Mouse (Mus musculus) gastrocnemius, adult 8-10 months (tissue): ENCODE measurements around the gene Bax. TPM values are rescaled to one million over a fixed set of nuclear protein-coding genes. Genes with fewer than 3 reads are reported as not detected.
A peak's percentile ranks its signal among the peaks of the same experiment; 100 is the strongest.

Experiments used
- DNase-seq, 2 experiments: peaks; one replicate each; pipeline ENCODE4 v3.0.0; 2022; ENCODE audit warnings: low spot score in 2 of 2
- microRNA-seq: library from miRNA; unstranded; fragments of <30 nt; microRNA quantifications from one replicate; pipeline ENCODE4 v1.2.0, GENCODE M21; 2022
- total RNA-seq, 4 experiments: library from RNA; stranded (reverse); gene quantifications; 2 replicates each; pipeline ENCODE4 v1.2.4; 2022

Bax gene
- total RNA-seq, 4 experiments from 2014 or later = 14.5 to 17.8 (median 15.3) TPM

DNA sequence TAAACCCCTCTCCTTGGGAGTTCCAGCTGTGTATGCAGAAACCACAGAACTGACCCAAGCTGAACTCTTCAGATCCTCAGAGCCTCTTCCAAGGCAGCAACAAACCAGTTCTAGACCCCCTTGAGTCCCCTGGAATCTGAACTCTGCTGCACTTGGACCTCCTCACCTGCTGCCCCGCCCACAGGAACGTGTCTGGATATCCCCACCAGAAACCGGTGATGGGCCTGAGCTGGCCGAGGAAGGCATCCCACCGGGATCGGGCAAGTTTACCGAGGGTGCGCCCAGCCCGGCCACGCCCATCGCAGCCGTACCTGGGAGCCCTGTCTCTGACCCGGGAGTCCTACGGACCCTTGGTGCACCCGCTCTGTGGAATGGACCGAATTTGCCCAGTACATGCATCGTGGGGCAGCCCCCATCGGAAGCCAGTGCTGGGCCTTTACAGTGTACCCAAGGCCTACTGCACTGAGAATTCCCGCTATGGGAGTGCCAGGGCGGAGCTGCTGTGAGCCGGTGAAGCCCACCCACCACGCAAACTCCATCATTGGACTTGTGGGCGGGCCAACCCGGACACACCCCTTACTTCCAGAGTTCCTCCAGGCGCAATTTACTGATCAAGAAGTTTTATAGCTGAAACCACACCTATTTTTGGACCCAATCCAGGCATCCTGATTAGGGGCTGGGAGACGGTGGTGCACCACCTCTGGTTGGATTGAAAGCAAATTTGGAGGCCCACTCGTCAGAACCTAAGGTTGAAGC, 46.7 kb downstream of the Bax start:
- no peak for DNase-seq

DNA sequence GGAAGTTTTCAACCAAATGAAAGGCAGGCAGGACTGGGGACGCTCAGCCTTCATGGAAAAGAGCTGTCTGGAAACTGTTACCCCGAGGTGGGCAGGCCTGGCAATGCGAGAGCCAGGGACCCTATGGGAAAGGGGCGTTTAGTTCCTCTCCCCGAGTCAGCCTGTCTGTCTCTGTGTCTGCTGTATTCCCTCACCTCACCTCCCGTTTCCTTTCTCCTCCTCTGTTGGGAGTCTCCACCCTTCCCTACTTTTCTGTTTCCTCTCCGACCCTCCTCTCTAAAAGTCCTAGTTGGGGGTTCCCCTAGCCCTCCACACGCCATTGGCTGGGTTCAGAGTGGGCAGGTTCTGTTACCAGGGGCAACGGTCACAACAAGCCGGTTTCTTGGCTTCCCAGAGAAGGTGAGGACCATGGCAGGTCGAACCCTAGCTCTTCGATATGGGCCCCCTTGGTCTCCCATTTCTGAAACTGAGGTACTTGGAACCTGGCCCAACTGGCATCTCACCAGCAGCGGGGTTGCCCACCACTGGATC, 48.7 kb downstream of the Bax start:
- no peak for DNase-seq

DNA sequence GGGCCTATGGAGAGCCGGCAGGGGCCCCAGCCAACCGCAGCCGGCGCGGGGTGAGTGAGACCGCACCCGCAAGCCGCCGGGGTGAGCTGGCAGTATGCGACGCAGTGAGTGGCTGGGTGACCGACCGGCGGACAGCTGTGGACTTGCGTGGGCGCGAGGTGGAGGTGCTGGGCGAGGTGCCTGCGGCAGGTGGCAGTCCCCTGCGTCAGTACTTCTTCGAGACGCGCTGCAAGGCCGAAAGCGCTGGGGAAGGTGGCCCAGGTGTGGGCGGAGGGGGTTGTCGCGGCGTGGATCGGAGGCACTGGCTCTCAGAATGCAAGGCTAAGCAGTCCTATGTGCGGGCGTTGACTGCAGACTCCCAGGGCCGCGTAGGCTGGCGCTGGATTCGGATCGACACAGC, 51.1 kb downstream of the Bax start:
- DNase-seq = no peak

DNA sequence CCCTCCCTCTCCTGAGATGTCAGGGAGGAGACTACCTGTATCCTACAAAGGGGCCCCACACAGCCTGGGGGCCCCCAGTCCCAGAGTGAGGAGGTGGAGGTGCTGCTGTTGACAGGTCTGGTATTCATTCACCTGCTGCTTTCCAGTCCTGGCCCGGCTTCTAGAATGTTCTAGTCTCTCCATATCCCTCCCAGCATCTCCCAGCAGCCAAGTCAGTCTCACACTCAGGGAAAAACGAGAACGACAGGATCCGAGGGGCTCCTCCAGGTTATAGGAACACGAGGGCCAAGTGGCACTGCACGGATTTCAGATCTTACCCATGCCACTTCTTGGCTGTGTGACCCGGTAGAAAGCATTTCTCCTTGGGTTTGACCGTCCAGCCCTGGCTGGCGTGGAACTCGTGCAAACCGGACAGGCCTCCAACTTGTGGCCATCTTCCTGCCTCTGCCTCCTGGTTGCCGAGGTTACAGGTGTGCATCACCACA, 51.9 kb downstream of the Bax start:
- DNase-seq = no peak

DNA sequence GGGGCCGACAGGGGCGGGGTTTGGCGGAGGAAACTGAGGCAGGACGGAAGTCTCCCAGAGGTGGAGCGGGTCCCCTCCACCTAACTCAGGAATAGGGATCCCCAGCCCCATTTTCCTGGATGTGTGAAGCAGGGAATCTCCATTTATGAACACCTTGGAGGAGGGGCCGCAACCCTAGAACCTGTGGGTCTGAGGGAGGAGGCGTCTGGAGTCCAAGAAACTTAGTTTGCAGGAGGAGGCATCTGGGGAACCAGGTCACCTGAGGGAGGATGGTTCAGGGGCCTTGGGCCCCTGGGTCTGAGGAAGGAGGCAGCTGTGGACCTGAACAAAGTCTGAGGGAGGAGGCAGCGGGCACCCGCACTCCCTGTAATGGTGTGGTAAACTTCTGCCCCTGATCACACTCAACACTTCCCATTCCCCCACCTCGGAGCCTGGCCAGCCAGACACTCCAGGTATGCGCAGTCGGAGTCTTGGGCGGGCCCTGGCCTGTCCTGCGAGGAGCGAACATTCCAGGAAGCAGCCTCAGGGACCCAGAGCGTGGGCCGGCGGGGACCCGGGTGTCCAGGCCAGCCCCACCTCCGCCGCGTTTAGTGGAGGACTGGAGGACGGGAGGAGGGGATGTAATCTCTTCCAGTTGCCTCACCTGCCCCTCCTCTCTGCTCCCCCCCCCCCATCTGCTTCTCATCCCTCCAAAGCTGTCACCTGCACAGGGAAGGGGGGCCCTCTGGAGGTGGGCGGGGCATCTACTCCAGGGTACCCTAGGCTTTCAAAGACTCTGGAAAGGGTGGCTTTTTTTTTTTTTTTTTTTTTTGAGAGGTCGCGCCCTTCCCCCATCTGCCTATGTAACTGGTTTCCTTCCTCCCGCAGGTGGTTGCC, 52.6 kb downstream of the Bax start:
- peak in 1 of 2 experiments; percentile 7 for DNase-seq

DNA sequence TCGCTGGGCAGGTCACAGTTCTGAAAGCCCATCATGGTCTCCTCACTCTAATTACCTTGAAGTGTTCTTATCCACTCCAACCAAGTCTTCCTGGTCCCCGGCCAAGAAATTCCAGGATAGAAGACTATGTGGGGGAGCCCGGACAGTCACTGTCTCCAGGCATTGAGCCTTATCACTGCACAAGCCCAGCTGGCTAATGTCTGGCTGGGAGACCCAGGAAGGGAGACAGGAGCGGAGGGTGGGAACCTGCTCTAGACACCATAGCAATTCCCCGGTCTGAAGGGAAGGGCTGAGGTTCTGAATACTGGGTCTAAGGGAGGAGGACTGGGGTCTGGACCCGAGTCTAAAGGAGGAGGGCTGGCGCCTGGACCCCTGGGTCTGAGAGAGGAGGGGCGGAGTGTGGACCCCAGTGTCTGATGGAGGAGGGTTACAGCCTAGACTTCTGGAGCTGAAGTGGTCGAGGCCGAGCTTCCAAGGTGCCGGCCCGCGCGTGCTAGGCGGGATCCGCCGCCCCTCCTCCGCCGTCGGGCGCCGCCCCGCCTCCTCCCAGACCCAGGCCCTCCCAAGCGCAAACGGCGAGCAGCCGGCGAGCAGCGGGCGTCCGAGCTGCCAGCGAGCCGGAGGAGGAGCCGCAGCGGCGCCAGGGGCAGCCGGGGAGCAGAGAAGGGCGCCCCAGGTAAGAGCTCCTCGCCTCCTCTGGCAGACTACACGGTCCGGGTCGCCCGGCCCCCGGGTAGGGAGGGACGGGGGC, 53.4 kb downstream of the Bax start, which contains the start of gene Ntf5:
Gene Ntf5 (plus strand): TSS at position 583 of the 751 bp plus-strand sequence.
- DNase-seq = peak in 1 of 2 experiments; percentile 36

DNA sequence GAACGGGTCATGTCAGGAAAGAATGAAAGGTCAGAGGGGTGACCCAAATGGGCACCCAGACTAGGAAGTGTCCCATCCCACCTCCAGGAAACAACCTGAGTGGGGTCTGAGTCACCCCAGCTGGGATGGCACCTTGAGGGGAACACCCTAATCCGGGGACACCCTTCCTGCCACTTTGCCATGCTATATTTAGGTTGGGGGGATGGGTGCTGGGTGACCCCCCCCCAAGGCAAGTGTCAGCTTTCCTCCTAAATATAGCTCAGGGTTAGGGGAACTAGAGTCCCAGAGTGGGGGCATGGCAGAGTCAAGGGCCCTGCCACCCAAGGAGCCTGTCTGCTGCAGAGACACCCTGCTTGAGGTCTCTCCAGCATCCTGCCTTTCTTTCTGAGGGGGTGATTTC, 54.3 kb downstream of the Bax start:
- peak; percentile 67 to 76 for DNase-seq

Small RNAs within 50 kb of the gene (microRNA-seq; reads per million reads assigned to microRNA genes)
- not detected for gene Gm22133

Other genes starting within 250 kb of the Bax start
- 1 to 10 TPM in 3 of 4 experiments, under 1 TPM in 1; 0.15 to 2.0 (median 1.2) TPM for gene Cd37, start 227.8 kb downstream of the Bax start, total RNA-seq
- not detected for gene Slc6a16, start 225.8 kb downstream of the Bax start, total RNA-seq
- gene Slc6a21, start 189.4 kb downstream of the Bax start, total RNA-seq = not detected
- gene Trpm4, start 133.1 kb downstream of the Bax start, total RNA-seq = 10 to 100 TPM; 30.7 to 35.6 (median 32.0) TPM
- gene Hrc, start 131.6 kb downstream of the Bax start, total RNA-seq = 100 to 1,000 TPM; 700 to 858 (median 833) TPM
- under 1 TPM in 3 of 4 experiments, not detected in 1; 0.07 to 0.24 (median 0.09) TPM for gene Ppfia3, start 99.9 kb downstream of the Bax start, total RNA-seq
- gene Lin7b, start 96.3 kb downstream of the Bax start, total RNA-seq = not detected
- gene Snrnp70, start 71.2 kb downstream of the Bax start, total RNA-seq = 10 to 100 TPM; 45.4 to 74.5 (median 59.9) TPM
- 10 to 100 TPM; 78.8 to 94.6 (median 88.3) TPM for gene Kcna7, start 61.2 kb downstream of the Bax start, total RNA-seq
- gene Ntf5, start 53.2 kb downstream of the Bax start, total RNA-seq = 1 to 10 TPM; 3.7 to 4.9 (median 4.3) TPM
- under 1 TPM in 2 of 4 experiments, not detected in 2; 0.46 to 0.61 TPM for gene Lhb, start 46.1 kb downstream of the Bax start, total RNA-seq
- gene Gys1, start 32.1 kb downstream of the Bax start, total RNA-seq = 100 to 1,000 TPM; 265 to 308 (median 299) TPM
- 10 to 100 TPM; 22.4 to 28.6 (median 24.0) TPM for gene Ruvbl2, start 28.8 kb downstream of the Bax start, total RNA-seq
- gene Ftl1, start 7.0 kb downstream of the Bax start, total RNA-seq = 100 to 1,000 TPM in 3 of 4 experiments, 10 to 100 TPM in 1; 83.2 to 132 (median 121) TPM
- not detected for gene Tulp2, start 15.0 kb upstream of the Bax start, total RNA-seq
- gene Gm45808, start 19.9 kb upstream of the Bax start, total RNA-seq = 10 to 100 TPM in 3 of 4 experiments, 1 to 10 TPM in 1; 9.7 to 19.4 (median 11.8) TPM
- 10 to 100 TPM; 22.2 to 29.9 (median 27.6) TPM for gene Dhdh, start 21.9 kb upstream of the Bax start, total RNA-seq
- gene Nucb1, start 43.5 kb upstream of the Bax start, total RNA-seq = 10 to 100 TPM; 51.1 to 66.1 (median 56.8) TPM
- 10 to 100 TPM; 19.6 to 34.3 (median 29.4) TPM for gene Ppp1r15a, start 59.4 kb upstream of the Bax start, total RNA-seq
- gene Plekha4, start 59.4 kb upstream of the Bax start, total RNA-seq = 1 to 10 TPM; 1.4 to 5.4 (median 4.6) TPM
- 1 to 10 TPM in 1 of 4 experiments, under 1 TPM in 2, not detected in 1; 0.52 to 2.8 (median 0.56) TPM for gene Hsd17b14, start 88.0 kb upstream of the Bax start, total RNA-seq
- 100 to 1,000 TPM in 1 of 4 experiments, 10 to 100 TPM in 3; 82.2 to 107 (median 91.8) TPM for gene Bcat2, start 103.3 kb upstream of the Bax start, total RNA-seq
- not detected for gene Fgf21, start 148.6 kb upstream of the Bax start, total RNA-seq
- not detected for gene Fut1, start 150.4 kb upstream of the Bax start, total RNA-seq
- gene Izumo1, start 154.9 kb upstream of the Bax start, total RNA-seq = not detected
- 1 to 10 TPM; 5.1 to 7.0 (median 5.3) TPM for gene Rasip1, start 160.6 kb upstream of the Bax start, total RNA-seq
- 10 to 100 TPM; 18.5 to 36.8 (median 28.8) TPM for gene Mamstr, start 173.1 kb upstream of the Bax start, total RNA-seq
- gene Fut2, start 199.5 kb upstream of the Bax start, total RNA-seq = under 1 TPM; 0.12 to 0.29 (median 0.20) TPM
- under 1 TPM; 0.18 to 0.48 (median 0.27) TPM for gene Ntn5, start 217.1 kb upstream of the Bax start, total RNA-seq
- gene Sec1, start 227.5 kb upstream of the Bax start, total RNA-seq = under 1 TPM in 3 of 4 experiments, not detected in 1; 0.12 to 0.18 (median 0.16) TPM
- 10 to 100 TPM; 14.3 to 18.2 (median 16.1) TPM for gene Car11, start 232.9 kb upstream of the Bax start, total RNA-seq
- gene Dbp, start 238.2 kb upstream of the Bax start, total RNA-seq = 100 to 1,000 TPM in 3 of 4 experiments, 10 to 100 TPM in 1; 69.5 to 173 (median 143) TPM
- gene Rpl18, start 248.6 kb upstream of the Bax start, total RNA-seq = 100 to 1,000 TPM; 479 to 609 (median 594) TPM